Mouse (Mus musculus) adrenal gland, postnatal 14 days (tissue): ENCODE results near the gene Grin3a. TPM values are rescaled to one million over a fixed set of nuclear protein-coding genes. Genes with fewer than 3 reads are reported as not detected.

Experiments used
- DNase-seq: peaks from one replicate; pipeline ENCODE4 v3.0.0; 2021; ENCODE audit warnings: mixed read lengths
- long read RNA-seq, 2 experiments: library from polyadenylated mRNA; stranded (forward); transcript quantifications; one replicate each; pipeline ENCODE4 v2.0.0; 2021
- total RNA-seq: library from RNA; stranded (reverse); gene quantifications from 2 replicates; pipeline ENCODE4 v1.2.3, GENCODE M21; 2021

The Grin3a gene
- 0.22 and 0.45 TPM in 2 replicates for total RNA-seq
- long read RNA-seq, experiment 1 = 0 reads
- long read RNA-seq, experiment 2 = 0 reads

- peak; percentile 63 for DNase-seq
Measured at GRCm38 (mm10) chr4:49845612-49845985, at the start of gene Grin3a. Gene Grin3a (minus strand): TSS chr4:49845744.

GRCm38 (mm10) chr4:49891835-49892301 lies 46.3 kb upstream of the Grin3a start:
- DNase-seq = peak; percentile 18

- DNase-seq = no peak
Measured at GRCm38 (mm10) chr4:49877084-49877483, 31.5 kb upstream of the Grin3a start.

GRCm38 (mm10) chr4:49860611-49861010 lies 15.1 kb upstream of the Grin3a start:
- no peak for DNase-seq

- DNase-seq = peak; percentile 12
Measured at GRCm38 (mm10) chr4:49844828-49845611, 524 bp downstream of the Grin3a start.

GRCm38 (mm10) chr4:49844274-49844827 lies 1.2 kb downstream of the Grin3a start:
- DNase-seq = peak; percentile 5

- DNase-seq = no peak
Measured at GRCm38 (mm10) chr4:49843787-49844186, 1.8 kb downstream of the Grin3a start.

GRCm38 (mm10) chr4:49832035-49832434 lies 13.5 kb downstream of the Grin3a start:
- no peak for DNase-seq

- DNase-seq = peak; percentile 36
Measured at GRCm38 (mm10) chr4:49813852-49814251, 31.7 kb downstream of the Grin3a start.

- DNase-seq = no peak
Measured at GRCm38 (mm10) chr4:49806791-49807190, 38.8 kb downstream of the Grin3a start.

- no peak for DNase-seq
Measured at GRCm38 (mm10) chr4:49799338-49799737, 46.2 kb downstream of the Grin3a start.

GRCm38 (mm10) chr4:49788971-49789370 lies 56.6 kb downstream of the Grin3a start:
- no peak for DNase-seq

- DNase-seq = no peak
Measured at GRCm38 (mm10) chr4:49742847-49743246, 102.7 kb downstream of the Grin3a start.

GRCm38 (mm10) chr4:49741942-49742341 lies 103.6 kb downstream of the Grin3a start:
- DNase-seq = no peak

GRCm38 (mm10) chr4:49740796-49741766 lies 104.5 kb downstream of the Grin3a start:
- no peak for DNase-seq

- no peak for DNase-seq
Measured at GRCm38 (mm10) chr4:49739561-49739960, 106.0 kb downstream of the Grin3a start.

GRCm38 (mm10) chr4:49729326-49729725 lies 116.2 kb downstream of the Grin3a start:
- DNase-seq = no peak

GRCm38 (mm10) chr4:49723908-49724307 lies 121.6 kb downstream of the Grin3a start:
- no peak for DNase-seq

- DNase-seq = no peak
Measured at GRCm38 (mm10) chr4:49691405-49692194, 153.9 kb downstream of the Grin3a start.

- DNase-seq = peak; percentile 60
Measured at GRCm38 (mm10) chr4:49688594-49689288, 156.8 kb downstream of the Grin3a start.

GRCm38 (mm10) chr4:49681812-49682211 lies 163.7 kb downstream of the Grin3a start, which contains the start of gene Ppp3r2:
Gene Ppp3r2 (minus strand): TSS chr4:49682024.
- no peak for DNase-seq
